8 mouse cellular contexts compared by ENCODE assay signal in genomic region chr2:162999744-163000143, GRCm38 (mm10). TPM values are rescaled to one million over a fixed set of nuclear protein-coding genes. Genes with fewer than 3 reads are reported as not detected.
DNase-seq lines count a peak whose midpoint lies in the region; ATAC-seq lines count a peak whose summit lies in the region.

No protein-coding gene starts in this region.

- peak; percentile 22 for DNase-seq in cerebellum, adult 9-10 months
- DNase-seq in cerebellum, adult 8-10 months: no peak
- peak; percentile 26 to 34 for DNase-seq in layer of hippocampus, postnatal 10 days (ENCODE audit: low spot score in 2 of 2)
- no peak for DNase-seq in layer of hippocampus, adult 9-10 months (ENCODE audit: low spot score)
- DNase-seq in NIH3T3 (ENCODE audit: low read depth): peak; percentile 76
- DNase-seq in spleen, adult 12 weeks (ENCODE audit: low spot score): no peak

- peak; percentile 50; the same call in 1 of the 2 replicates for ATAC-seq in erythroblast, adult 5-6 weeks (replicated peaks; ENCODE audit: low FRiP score, poor library complexity, severe bottlenecking)
- ATAC-seq in megakaryocyte progenitor cell, adult 5-6 weeks (replicated peaks; ENCODE audit: poor library complexity): peak; percentile 82

RNA-seq across cellular contexts. Expression of gene Sgk2, which starts 12.6 kb away (rescaled TPM):
- total RNA-seq in layer of hippocampus, postnatal 10 days (2021): under 1 TPM; 0.27 to 0.34 TPM
- total RNA-seq in erythroblast, adult 5-6 weeks (2015; ENCODE audit: low replicate concordance): not detected in 2 replicates
- not detected in 2 replicates for total RNA-seq in erythroblast, adult 5-6 weeks (2017; ENCODE audit: low replicate concordance)
- total RNA-seq in megakaryocyte progenitor cell, adult 5-6 weeks (2015): not detected in 2 replicates
- total RNA-seq in megakaryocyte progenitor cell, adult 5-6 weeks (2017): not detected in 2 replicates

RNA-seq across cellular contexts. Expression of gene Ift52, which starts 17.4 kb away (rescaled TPM):
- total RNA-seq in layer of hippocampus, postnatal 10 days (2021): 10 to 100 TPM; 25.9 to 29.1 TPM
- 6.7 and 16.7 TPM in 2 replicates for total RNA-seq in erythroblast, adult 5-6 weeks (2015; ENCODE audit: low replicate concordance)
- total RNA-seq in erythroblast, adult 5-6 weeks (2017; ENCODE audit: low replicate concordance): 5.4 and 13.5 TPM in 2 replicates
- 31.8 and 41.2 TPM in 2 replicates for total RNA-seq in megakaryocyte progenitor cell, adult 5-6 weeks (2015)
- total RNA-seq in megakaryocyte progenitor cell, adult 5-6 weeks (2017): 13.5 and 28.3 TPM in 2 replicates

RNA-seq across cellular contexts. Expression of gene Mybl2, which starts 54.7 kb away (rescaled TPM):
- total RNA-seq in layer of hippocampus, postnatal 10 days (2021): 1 to 10 TPM; 2.6 to 3.4 TPM
- 9.2 and 22.2 TPM in 2 replicates for total RNA-seq in erythroblast, adult 5-6 weeks (2015; ENCODE audit: low replicate concordance)
- 35.9 and 65.1 TPM in 2 replicates for total RNA-seq in erythroblast, adult 5-6 weeks (2017; ENCODE audit: low replicate concordance)
- total RNA-seq in megakaryocyte progenitor cell, adult 5-6 weeks (2015): 28.1 and 30.8 TPM in 2 replicates
- 39.0 and 40.6 TPM in 2 replicates for total RNA-seq in megakaryocyte progenitor cell, adult 5-6 weeks (2017)

RNA-seq across cellular contexts. Expression of gene L3mbtl1, which starts 56.5 kb away (rescaled TPM):
- total RNA-seq in layer of hippocampus, postnatal 10 days (2021): 10 to 100 TPM; 25.9 to 30.1 TPM
- total RNA-seq in erythroblast, adult 5-6 weeks (2015; ENCODE audit: low replicate concordance): not detected in 2 replicates
- 0.28 TPM in 1 of 2 replicates, not detected in the other for total RNA-seq in erythroblast, adult 5-6 weeks (2017; ENCODE audit: low replicate concordance)
- total RNA-seq in megakaryocyte progenitor cell, adult 5-6 weeks (2015): not detected in 2 replicates
- not detected in 2 replicates for total RNA-seq in megakaryocyte progenitor cell, adult 5-6 weeks (2017)

Comparison
In these comparisons a context has a peak if more than half of its experiments do, and no peak if none do; other contexts are left out.
1. DNase-seq: peak in cerebellum, adult 9-10 months (single experiment), layer of hippocampus, postnatal 10 days (2 of 2) and NIH3T3 (single experiment); none in cerebellum, adult 8-10 months (single experiment), layer of hippocampus, adult 9-10 months (single experiment) and spleen, adult 12 weeks (single experiment).